In genomic region chr4:7228980-7229379, GRCm38 (mm10) we compare ENCODE assay signal across 22 mouse cellular contexts.
DNase-seq lines count a peak whose midpoint lies in the region; ATAC-seq lines count a peak whose summit lies in the region.
"Had no signal": no experiment of that assay in that cellular context is flagged by ENCODE, and none has a peak within 500 bp of the region (broad histone marks: within the 10 kb centered on the region; RNA-seq: fewer than 3 reads in every experiment).

No protein-coding gene starts in this region.

- no peak overlapping the region for H3K4me2 ChIP-seq in forebrain, embryonic 14.5 days (ENCODE audit: low read length)
- H3K4me2 ChIP-seq in forebrain, embryonic 12.5 days, result no peak overlapping the region
- H3K4me2 ChIP-seq: intestine, embryonic 15.5 days; liver, embryonic 11.5 days; lung, embryonic 14.5 days; neural tube, embryonic 13.5 days; stomach, embryonic 15.5 days had no signal

- H3K27me3 ChIP-seq in forebrain, embryonic 14.5 days (replicated peaks; ENCODE audit: control insufficient read depth, insufficient read depth, low read length), result no peaks in the 10 kb centered on the region
- H3K27me3 ChIP-seq in forebrain, embryonic 12.5 days, result no peaks in the 10 kb centered on the region
- H3K27me3 ChIP-seq: intestine, embryonic 15.5 days; neural tube, embryonic 13.5 days; Patski; stomach, embryonic 15.5 days had no signal

- DNase-seq in forebrain, embryonic 14.5 days (ENCODE audit: low spot score), result peak; percentile 65
- DNase-seq in layer of hippocampus, adult 9-11 months, result peak; percentile 14
- no peak for DNase-seq in layer of hippocampus, postnatal 36 days
- DNase-seq in right cerebral cortex, postnatal 14 days, result peak; percentile 8
- DNase-seq in right cerebral cortex, postnatal 36 days (ENCODE audit: low spot score in 2 of 2), result no peak
- DNase-seq in adrenal gland, adult 2 months, result no peak
- DNase-seq: adrenal gland, postnatal 36 days; B cell, adult 2 months; cerebellum, postnatal 25 days; gastrocnemius, postnatal 14 days; lung, embryonic 14.5 days; lung, postnatal 4 days; thymus, adult 2 months had no signal

- H3K9me3 ChIP-seq in forebrain, embryonic 14.5 days (replicated peaks; ENCODE audit: control insufficient read depth, low read length), result peaks cover 17% of the 10 kb centered on the region
- H3K9me3 ChIP-seq in forebrain, embryonic 12.5 days, result peaks cover 22% of the 10 kb centered on the region
- H3K9me3 ChIP-seq: intestine, embryonic 15.5 days; limb, embryonic 10.5 days; stomach, embryonic 15.5 days had no signal

- 44% methylated on average over 2 of the region's 2 CpGs for WGBS in forebrain, embryonic 14.5 days
- 83% methylated on average over 2 of the region's 2 CpGs for WGBS in forebrain, embryonic 12.5 days

- H3K4me1 ChIP-seq in forebrain, embryonic 14.5 days (ENCODE audit: control insufficient read depth, insufficient read depth, low read length), result no peaks in the 10 kb centered on the region
- no peaks in the 10 kb centered on the region for H3K4me1 ChIP-seq in forebrain, embryonic 12.5 days
- H3K4me1 ChIP-seq: intestine, embryonic 15.5 days; limb, embryonic 10.5 days; midbrain, embryonic 10.5 days; neural tube, embryonic 13.5 days; stomach, embryonic 15.5 days had no signal

- H3K4me3 ChIP-seq in forebrain, embryonic 14.5 days (ENCODE audit: low read depth, low read length), result no peak overlapping the region
- no peak overlapping the region for H3K4me3 ChIP-seq in forebrain, embryonic 12.5 days (replicated peaks)
- H3K4me3 ChIP-seq: intestine, embryonic 15.5 days; limb, embryonic 10.5 days; midbrain, embryonic 10.5 days; neural tube, embryonic 13.5 days; stomach, embryonic 15.5 days had no signal

- no peak overlapping the region for H3K27ac ChIP-seq in forebrain, embryonic 14.5 days (ENCODE audit: low read depth, low read length)
- no peak overlapping the region for H3K27ac ChIP-seq in forebrain, embryonic 12.5 days
- H3K27ac ChIP-seq: intestine, embryonic 15.5 days; limb, embryonic 10.5 days; midbrain, embryonic 10.5 days; neural tube, embryonic 13.5 days; stomach, embryonic 15.5 days had no signal

- H3K36me3 ChIP-seq in forebrain, embryonic 14.5 days (ENCODE audit: control insufficient read depth, insufficient read depth, low read length), result no peaks in the 10 kb centered on the region
- H3K36me3 ChIP-seq in forebrain, embryonic 12.5 days (replicated peaks), result no peaks in the 10 kb centered on the region
- H3K36me3 ChIP-seq: intestine, embryonic 15.5 days; limb, embryonic 10.5 days; midbrain, embryonic 10.5 days; neural tube, embryonic 13.5 days; stomach, embryonic 15.5 days had no signal

- peak; percentile 75; the same call in 1 of the 2 replicates for ATAC-seq in forebrain, embryonic 14.5 days
- ATAC-seq in forebrain, embryonic 12.5 days (ENCODE audit: low FRiP score), result no peak
- ATAC-seq: activated CD4-positive, CD25-positive, alpha-beta regulatory T cell, adult 4 months; intestine, embryonic 15.5 days; Patski had no signal

- no peak overlapping the region for H3K9ac ChIP-seq in forebrain, embryonic 14.5 days (ENCODE audit: low read length)
- H3K9ac ChIP-seq in forebrain, embryonic 12.5 days, result no peak overlapping the region
- H3K9ac ChIP-seq: intestine, embryonic 15.5 days; lung, embryonic 14.5 days; neural tube, embryonic 13.5 days; stomach, embryonic 15.5 days had no signal

Comparison
In these comparisons a context has a peak if more than half of its experiments do, and no peak if none do; other contexts are left out.
1. DNase-seq: peak in forebrain, embryonic 14.5 days (single experiment), layer of hippocampus, adult 9-11 months (single experiment) and right cerebral cortex, postnatal 14 days (single experiment); none in layer of hippocampus, postnatal 36 days (0 of 2), right cerebral cortex, postnatal 36 days (0 of 2) and adrenal gland, adult 2 months (single experiment).